Mouse (Mus musculus) thymus, adult 2 months (tissue): ENCODE measurements around the gene Cpsf6. TPM values are rescaled to one million over a fixed set of nuclear protein-coding genes. Genes with fewer than 3 reads are reported as not detected.

Source experiments
- DNase-seq: peaks from one replicate; pipeline ENCODE4 v3.0.0; 2021
- H3K27ac ChIP-seq: fragments of 200-500 bp; 2 replicates; pipeline ENCODE4 v1.5.1; 2012; ENCODE audit warnings: low read length, control low read depth; ENCODE audit not compliant: control insufficient read depth, insufficient read depth
- H3K27me3 ChIP-seq: fragments of 200-500 bp; 2 replicates; pipeline ENCODE4 v1.6.1; 2012; ENCODE audit warnings: mild to moderate bottlenecking, low read length, moderate library complexity, mixed read lengths; ENCODE audit not compliant: control insufficient read depth, insufficient read depth
- H3K36me3 ChIP-seq: fragments of 200-500 bp; 2 replicates; pipeline ENCODE4 v1.6.1; 2012; ENCODE audit warnings: mild to moderate bottlenecking, low read length, moderate library complexity; ENCODE audit not compliant: control insufficient read depth, insufficient read depth
- H3K4me1 ChIP-seq: fragments of 200-500 bp; replicated peaks from 2 replicates; pipeline ENCODE4 v1.6.1; 2012; ENCODE audit warnings: low read length; ENCODE audit not compliant: control insufficient read depth, insufficient read depth
- H3K4me3 ChIP-seq: fragments of 200-500 bp; 2 replicates; pipeline ENCODE4 v1.5.1; 2012; ENCODE audit warnings: mild to moderate bottlenecking, low read length, control low read depth, moderate library complexity; ENCODE audit not compliant: control insufficient read depth, insufficient read depth
- CTCF ChIP-seq: fragments of 200-500 bp; IDR thresholded peaks from 2 replicates; pipeline ENCODE4 v1.5.1; 2012; ENCODE audit warnings: mild to moderate bottlenecking, control low read depth, low read length, moderate library complexity, borderline replicate concordance; ENCODE audit not compliant: control insufficient read depth, poor library complexity, insufficient read depth; ENCODE audit errors: extremely low read depth
- POLR2A ChIP-seq: fragments of 200-500 bp; IDR thresholded peaks from 2 replicates; pipeline ENCODE4 v1.6.1; 2012; ENCODE audit warnings: mild to moderate bottlenecking, low read length, control low read depth, moderate library complexity; ENCODE audit not compliant: control insufficient read depth, poor library complexity, insufficient read depth; ENCODE audit errors: extremely low read depth
- WGBS: fragments of 180-500 bp; shearing (Covaris S2); methylation state at CpG from one replicate; pipeline ENCODE4 v1.1.7; 2018; 5-methylcytosine and 5-hydroxymethylcytosine counted together
- polyA plus RNA-seq: library from polyadenylated mRNA; depleted of rRNA; stranded (reverse); fragments of >200 nt; gene quantifications from 2 replicates; pipeline ENCODE4 v1.2.3, GENCODE M21; 2012

Cpsf6 gene
- polyA plus RNA-seq, 1 experiment, result 171 TPM

DNA sequence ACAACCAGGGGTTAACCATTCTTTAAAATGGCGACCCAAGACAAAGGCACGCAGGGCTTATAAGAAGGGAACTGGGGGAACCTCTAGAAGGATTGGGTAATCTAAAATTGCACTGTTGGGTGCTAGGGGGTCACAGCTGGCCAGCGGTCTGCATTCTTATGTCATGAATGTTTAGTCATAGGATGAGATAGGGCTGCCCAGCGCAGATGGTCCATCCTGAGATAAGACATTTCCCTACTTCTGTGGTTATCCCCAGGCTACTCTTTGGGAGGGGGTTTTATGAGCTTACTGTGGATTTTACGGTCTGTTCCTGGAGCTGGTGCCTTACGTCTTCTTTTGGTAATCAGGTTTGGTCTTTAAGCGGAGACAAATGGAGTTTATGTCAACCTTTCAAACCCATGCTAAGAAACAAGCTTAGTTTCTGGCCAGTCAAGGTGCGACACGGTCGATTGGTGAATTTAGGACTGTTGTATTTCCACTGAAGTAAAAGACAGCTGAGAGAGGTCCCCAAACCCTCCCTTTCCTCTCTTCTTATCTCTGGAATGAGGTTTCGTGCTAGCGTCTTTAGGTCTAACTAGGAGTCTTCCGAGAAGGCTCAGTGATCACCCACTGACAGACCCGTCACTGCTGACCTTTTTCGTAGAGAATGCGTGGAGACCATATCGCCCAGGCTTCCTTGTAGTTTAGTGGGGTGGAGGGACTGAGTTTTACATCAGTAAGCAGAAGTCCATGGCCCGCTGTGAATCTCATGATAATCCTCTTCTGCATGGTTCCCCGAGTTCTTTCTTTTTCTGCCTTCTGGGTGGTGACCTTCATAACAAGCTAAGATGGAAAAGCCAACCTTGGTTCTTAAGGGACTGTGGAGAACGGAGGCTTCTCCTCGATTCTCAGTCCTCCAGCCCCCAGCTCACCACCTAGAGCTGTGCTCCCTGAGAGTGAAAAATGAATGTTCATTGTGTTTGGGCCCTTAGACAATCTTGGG, 29.8 kb upstream of the Cpsf6 start:
- Histone ChIP-seq H3K4me3 (no peak overlapping the region), H3K36me3 (no peaks in the 10 kb centered on the region), H3K27me3 (no peaks in the 10 kb centered on the region), H3K27ac (no peak overlapping the region), H3K4me1 (no peaks in the 10 kb centered on the region)
- TF ChIP-seq POLR2A (no peak), CTCF (no peak)
- 95% methylated on average over 21 of the region's 21 CpGs for WGBS
- DNase-seq, result no peak

DNA sequence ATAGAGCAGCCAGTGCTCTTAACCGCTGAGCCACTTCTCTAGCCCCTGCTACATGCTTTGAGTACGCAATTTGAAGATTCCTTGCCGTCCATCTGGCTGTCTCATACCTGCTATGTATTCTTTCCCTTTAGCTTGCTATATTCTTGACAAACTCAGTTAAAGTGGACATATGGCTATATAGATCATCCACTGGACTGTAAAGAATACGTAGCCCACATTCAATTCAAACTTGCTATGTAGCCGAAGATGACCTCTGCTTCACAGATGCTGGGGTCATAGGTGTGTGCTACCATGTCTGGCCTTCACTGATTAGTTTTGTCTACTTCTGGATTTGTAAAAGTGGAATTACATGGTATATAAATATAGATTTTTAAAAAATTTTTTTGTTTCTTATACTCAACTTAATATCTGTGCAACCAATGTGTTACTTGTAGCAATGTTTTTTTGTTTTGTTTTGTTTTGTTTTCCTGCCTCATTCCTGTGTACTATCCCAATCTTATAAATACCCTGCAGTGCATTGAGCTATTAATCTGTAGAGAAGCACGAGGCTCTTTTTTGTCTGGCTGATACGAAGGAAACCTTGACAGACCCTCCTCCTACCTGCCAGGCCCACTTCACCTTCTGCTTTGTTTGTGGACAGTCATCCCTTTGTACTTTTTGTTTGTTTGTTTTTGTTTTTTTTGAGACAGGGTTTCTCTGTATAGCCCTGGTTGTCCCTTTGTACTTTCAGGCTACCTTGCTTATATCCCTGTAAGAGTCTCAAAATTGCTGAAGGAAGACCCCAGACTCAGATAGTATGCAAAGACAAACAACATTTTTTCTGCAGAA, 28.9 kb upstream of the Cpsf6 start:
- WGBS, result 92% methylated on average over 7 of the region's 7 CpGs
- H3K27me3 ChIP-seq, result no peaks in the 10 kb centered on the region
- H3K4me3 ChIP-seq, result no peak overlapping the region
- no peak for TF ChIP-seq CTCF
- no peak for TF ChIP-seq POLR2A
- H3K36me3 ChIP-seq, result no peaks in the 10 kb centered on the region
- DNase-seq, result no peak
- no peaks in the 10 kb centered on the region for H3K4me1 ChIP-seq
- H3K27ac ChIP-seq, result no peak overlapping the region

DNA sequence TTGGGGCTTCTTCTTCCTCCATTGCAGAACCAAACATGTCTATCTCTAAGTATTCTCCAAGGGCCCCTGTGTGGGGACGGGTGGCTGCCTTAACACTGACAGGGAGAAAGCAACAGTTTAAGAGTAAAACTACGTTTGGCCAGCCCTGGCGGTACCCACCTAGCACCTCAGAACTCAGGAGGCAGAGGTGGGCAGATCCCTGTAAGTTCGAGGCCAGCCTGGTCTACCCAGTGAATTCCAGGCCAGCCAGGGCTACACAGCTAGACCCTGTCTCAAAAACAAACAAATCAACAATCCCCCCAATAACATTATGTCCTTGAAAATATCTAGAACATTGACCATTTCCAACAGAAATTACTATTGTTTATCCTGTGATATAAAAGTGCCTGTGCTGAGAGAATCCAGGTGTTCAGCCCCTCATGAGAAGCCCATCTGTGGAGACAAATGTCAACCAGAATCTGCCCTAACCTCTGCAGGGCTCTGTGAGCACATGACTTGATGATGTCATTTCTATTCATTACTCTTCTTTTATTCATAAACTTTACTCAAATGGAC, 28.0 kb upstream of the Cpsf6 start:
- Histone ChIP-seq H3K27me3 (no peaks in the 10 kb centered on the region), H3K4me1 (no peaks in the 10 kb centered on the region), H3K36me3 (no peaks in the 10 kb centered on the region), H3K4me3 (no peak overlapping the region), H3K27ac (no peak overlapping the region)
- 95% methylated on average over 4 of the region's 4 CpGs for WGBS
- no peak for DNase-seq
- TF ChIP-seq CTCF (no peak), POLR2A (no peak)

DNA sequence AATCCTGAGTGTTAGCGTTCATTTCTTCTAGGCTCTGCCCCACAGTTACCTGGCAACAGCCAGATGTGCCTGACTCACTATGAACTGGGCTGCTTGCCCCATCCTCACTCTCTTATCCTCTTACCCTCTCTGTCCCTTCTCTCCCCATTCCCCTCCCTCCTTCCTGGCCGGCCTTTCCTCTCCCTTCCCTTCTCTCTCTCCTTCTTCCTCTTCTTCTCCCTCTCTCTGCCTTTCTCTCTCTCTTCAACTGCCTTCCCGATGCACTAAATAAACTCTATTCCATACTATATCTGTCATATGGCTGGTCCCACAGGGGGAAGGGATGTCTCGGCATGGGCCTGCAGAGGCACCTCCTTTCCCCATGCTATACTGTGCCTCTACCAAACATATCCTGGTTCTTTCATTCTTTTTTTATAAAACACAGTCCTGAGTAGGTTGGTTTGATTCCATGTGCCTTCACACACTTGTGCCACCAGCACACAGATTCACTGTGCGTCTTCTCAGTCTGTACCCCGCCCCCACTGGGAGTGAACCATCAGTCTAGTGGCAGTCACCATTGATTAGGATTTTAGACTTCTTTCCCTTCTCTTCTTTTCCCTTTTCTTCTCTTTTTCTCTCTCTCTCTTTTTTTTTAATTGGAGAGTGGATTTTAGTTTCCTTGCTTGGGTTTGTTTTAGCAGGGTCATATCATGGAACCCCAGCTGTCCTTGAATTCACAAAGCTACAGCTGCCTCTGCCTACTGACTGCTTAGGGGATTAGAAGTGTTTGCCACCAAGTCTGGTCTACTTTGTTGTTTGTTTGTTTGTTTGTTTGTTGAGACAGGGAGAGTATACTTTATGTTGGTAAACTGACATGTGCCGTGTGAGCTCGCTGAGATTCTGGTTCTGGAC, 27.3 kb upstream of the Cpsf6 start:
- Histone ChIP-seq H3K4me1 (no peaks in the 10 kb centered on the region), H3K27me3 (no peaks in the 10 kb centered on the region), H3K36me3 (no peaks in the 10 kb centered on the region), H3K27ac (no peak overlapping the region), H3K4me3 (no peak overlapping the region)
- WGBS, result 96% methylated on average over 8 of the region's 8 CpGs
- no peak for TF ChIP-seq CTCF
- no peak for TF ChIP-seq POLR2A
- no peak for DNase-seq

DNA sequence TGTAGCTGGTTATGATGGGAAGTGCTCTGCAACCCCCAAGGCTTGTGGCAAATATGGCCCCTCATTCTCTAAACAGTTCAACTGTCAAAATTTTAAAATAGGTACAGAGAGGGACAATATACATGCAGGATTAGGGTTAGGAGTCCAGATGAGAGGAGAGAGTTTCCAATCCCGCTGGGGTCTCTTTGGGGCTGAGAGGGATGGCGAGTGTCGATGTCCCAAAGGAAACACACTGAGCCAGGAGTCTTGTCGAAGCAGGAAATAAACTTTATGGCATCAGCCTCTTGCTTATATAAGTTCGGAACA, 26.4 kb upstream of the Cpsf6 start:
- 96% methylated on average over 5 of the region's 5 CpGs for WGBS
- no peak for DNase-seq
- H3K4me3 ChIP-seq, result no peak overlapping the region
- TF ChIP-seq CTCF (no peak), POLR2A (no peak)
- no peaks in the 10 kb centered on the region for H3K4me1 ChIP-seq
- no peaks in the 10 kb centered on the region for H3K36me3 ChIP-seq
- no peaks in the 10 kb centered on the region for H3K27me3 ChIP-seq
- H3K27ac ChIP-seq, result no peak overlapping the region

- no peaks in the 10 kb centered on the region for H3K27me3 ChIP-seq
- no peak overlapping the region for H3K27ac ChIP-seq
- no peaks in the 10 kb centered on the region for H3K36me3 ChIP-seq
- no peaks in the 10 kb centered on the region for H3K4me1 ChIP-seq
- H3K4me3 ChIP-seq, result no peak overlapping the region
- DNase-seq, result no peak
- TF ChIP-seq POLR2A (no peak), CTCF (no peak)
- WGBS, result 94% methylated on average over 6 of the region's 6 CpGs
Observed at GRCm38 (mm10) chr10:117405526-117406282, 25.9 kb upstream of the Cpsf6 start.
